23 mouse cellular contexts compared by ENCODE assay signal in the genomic region with DNA sequence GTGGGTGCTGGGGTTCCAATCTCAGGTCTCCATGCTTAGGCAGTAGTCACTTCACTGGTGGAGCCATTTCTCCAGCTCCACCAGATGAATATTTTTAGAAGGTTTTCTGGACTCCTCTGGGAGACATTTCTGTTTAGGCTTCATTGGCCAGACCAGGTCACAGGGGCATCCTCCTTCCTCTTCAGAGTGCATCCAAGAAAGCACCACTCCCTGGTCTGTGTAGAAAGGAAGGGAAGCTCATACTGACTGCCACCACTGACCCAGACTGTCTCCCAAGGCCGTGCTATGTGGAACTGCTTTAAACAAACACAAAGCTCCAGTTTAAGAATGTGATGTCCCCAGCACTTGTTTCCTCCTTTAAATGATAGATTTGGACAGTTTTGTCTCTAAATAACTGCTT. TPM values are rescaled to one million over a fixed set of nuclear protein-coding genes. Genes with fewer than 3 reads are reported as not detected.
A peak's percentile ranks its signal among the peaks of the same experiment; 100 is the strongest.
DNase-seq lines count a peak whose midpoint lies in the region; ATAC-seq and TF ChIP-seq lines count a peak whose summit lies in the region.
"Had no signal": no experiment of that assay in that cellular context is flagged by ENCODE, and none has a peak within 500 bp of the region (broad histone marks: within the 10 kb centered on the region; RNA-seq: fewer than 3 reads in every experiment).

No protein-coding gene starts in this region.

- no peaks in the 10 kb centered on the region for H3K27me3 ChIP-seq in heart, embryonic 10.5 days (ENCODE audit: insufficient read depth, poor library complexity, severe bottlenecking)
- H3K27me3 ChIP-seq in lung, postnatal 0 days (replicated peaks; ENCODE audit: insufficient read depth, low read length), result no peaks in the 10 kb centered on the region
- no peaks in the 10 kb centered on the region for H3K27me3 ChIP-seq in cerebellum, adult 2 months (ENCODE audit: control insufficient read depth, insufficient read depth, low read length)
- H3K27me3 ChIP-seq: CH12.LX; embryonic facial prominence, embryonic 12.5 days; heart, embryonic 12.5 days; midbrain, embryonic 13.5 days; neural tube, embryonic 13.5 days had no signal

- no peaks in the 10 kb centered on the region for H3K4me1 ChIP-seq in heart, embryonic 10.5 days
- no peaks in the 10 kb centered on the region for H3K4me1 ChIP-seq in lung, postnatal 0 days (ENCODE audit: insufficient read depth, low read depth, low read length)
- no peaks in the 10 kb centered on the region for H3K4me1 ChIP-seq in cerebellum, adult 2 months (ENCODE audit: control insufficient read depth, insufficient read depth, low read length)
- H3K4me1 ChIP-seq: embryonic facial prominence, embryonic 12.5 days; heart, embryonic 12.5 days; limb, embryonic 10.5 days; midbrain, embryonic 13.5 days; neural tube, embryonic 13.5 days had no signal

- no peak overlapping the region for H3K4me3 ChIP-seq in heart, embryonic 10.5 days
- H3K4me3 ChIP-seq in lung, postnatal 0 days (ENCODE audit: low read depth, low read length), result no peak overlapping the region
- no peak overlapping the region for H3K4me3 ChIP-seq in cerebellum, adult 2 months (replicated peaks; ENCODE audit: insufficient read depth, low read depth, low read length)
- H3K4me3 ChIP-seq: embryonic facial prominence, embryonic 12.5 days; erythroblast, embryonic 14.5 days; heart, embryonic 12.5 days; layer of hippocampus, adult 2 months; left cerebral cortex, adult 2 months; limb, embryonic 10.5 days; midbrain, embryonic 13.5 days; neural tube, embryonic 13.5 days had no signal

- H3K4me2 ChIP-seq in lung, postnatal 0 days (replicated peaks; ENCODE audit: low read depth, low read length), result no peak overlapping the region
- H3K4me2 ChIP-seq: embryonic facial prominence, embryonic 12.5 days; heart, embryonic 12.5 days; hindbrain, embryonic 14.5 days; liver, embryonic 11.5 days; lung, embryonic 14.5 days; midbrain, embryonic 13.5 days; neural tube, embryonic 13.5 days had no signal

- no peaks in the 10 kb centered on the region for H3K9me3 ChIP-seq in heart, embryonic 10.5 days
- H3K9me3 ChIP-seq in lung, postnatal 0 days (ENCODE audit: low read length), result no peaks in the 10 kb centered on the region
- H3K9me3 ChIP-seq: embryonic facial prominence, embryonic 12.5 days; limb, embryonic 10.5 days; midbrain, embryonic 13.5 days; neural tube, embryonic 13.5 days had no signal

- no peak for TF ChIP-seq EP300 in lung, postnatal 0 days (IDR thresholded peaks at IDR 0.05)

- WGBS in heart, embryonic 10.5 days, result 50% methylated on average over 1 of the region's 1 CpGs
- 14% methylated on average over 1 of the region's 1 CpGs for WGBS in lung, postnatal 0 days
- 74% methylated on average over 1 of the region's 1 CpGs for WGBS in cerebellum, adult 2 months

- no peak for TF ChIP-seq CTCF in lung, postnatal 0 days (IDR thresholded peaks at IDR 0.05)
- TF ChIP-seq CTCF in cerebellum, adult 2 months (IDR thresholded peaks at IDR 0.05; ENCODE audit: borderline replicate concordance, insufficient read depth, low read depth, low read length), result no peak

- DNase-seq in heart, adult 11 months, result peak; percentile 93
- no peak for DNase-seq in heart, embryonic 10.5 days (ENCODE audit: low spot score)
- peak; percentile 3 for DNase-seq in lung, postnatal 36 days
- DNase-seq in lung, postnatal 0 days (ENCODE audit: low spot score), result no peak
- DNase-seq in kidney, postnatal 10 days, result peak; percentile 50
- DNase-seq in testis, postnatal 10 days (ENCODE audit: low spot score), result no peak
- DNase-seq in cerebellum, adult 2 months, result no peak
- DNase-seq: cerebellum, adult 9-10 months; gastrocnemius, postnatal 10 days; lung, embryonic 14.5 days; thymus, postnatal 36 days had no signal

- H3K27ac ChIP-seq in heart, embryonic 10.5 days, result no peak overlapping the region
- no peak overlapping the region for H3K27ac ChIP-seq in lung, postnatal 0 days (ENCODE audit: low read length)
- no peak overlapping the region for H3K27ac ChIP-seq in cerebellum, adult 2 months (ENCODE audit: insufficient read depth, low read length)
- H3K27ac ChIP-seq: embryonic facial prominence, embryonic 12.5 days; hindbrain, embryonic 14.5 days; layer of hippocampus, adult 2 months; left cerebral cortex, adult 2 months; limb, embryonic 10.5 days; midbrain, embryonic 13.5 days; neural tube, embryonic 13.5 days had no signal

- TF ChIP-seq POLR2A in cerebellum, adult 2 months (IDR thresholded peaks at IDR 0.05; ENCODE audit: borderline replicate concordance, insufficient read depth, low read length), result no peak

- no peaks in the 10 kb centered on the region for H3K36me3 ChIP-seq in heart, embryonic 10.5 days
- no peaks in the 10 kb centered on the region for H3K36me3 ChIP-seq in lung, postnatal 0 days (ENCODE audit: insufficient read depth, low read length)
- H3K36me3 ChIP-seq: embryonic facial prominence, embryonic 12.5 days; heart, embryonic 12.5 days; limb, embryonic 10.5 days; midbrain, embryonic 13.5 days; neural tube, embryonic 13.5 days had no signal

- no peak for ATAC-seq in lung, postnatal 0 days
- ATAC-seq: forebrain, embryonic 14.5 days; midbrain, embryonic 13.5 days had no signal

- no peak overlapping the region for H3K9ac ChIP-seq in lung, postnatal 0 days (replicated peaks; ENCODE audit: low read depth)
- H3K9ac ChIP-seq: embryonic facial prominence, embryonic 12.5 days; heart, embryonic 12.5 days; hindbrain, embryonic 14.5 days; lung, embryonic 14.5 days; midbrain, embryonic 13.5 days; neural tube, embryonic 13.5 days had no signal

RNA-seq across cellular contexts. Expression of a gene that starts 29.3 kb away (rescaled TPM):
- polyA plus RNA-seq in heart, embryonic 10.5 days (2016; fragmentation: Nextera tagmentation; extraction: Ambion mirVana), result 10.6 and 14.9 TPM in 2 replicates
- polyA plus RNA-seq in lung, postnatal 0 days (2015; fragmentation: Nextera tagmentation; extraction: Ambion mirVana), result 1.9 and 3.0 TPM in 2 replicates
- 16.7 and 18.4 TPM in 2 replicates for polyA plus RNA-seq in cerebellum, adult 2 months (2012; rRNA removed)
- polyA plus RNA-seq: erythroblast, embryonic 14.5 days had no signal

RNA-seq across cellular contexts. Expression of a gene that starts 54.7 kb away (rescaled TPM):
- 7.7 and 8.0 TPM in 2 replicates for polyA plus RNA-seq in heart, embryonic 10.5 days (2016; fragmentation: Nextera tagmentation; extraction: Ambion mirVana)
- 10.6 and 12.9 TPM in 2 replicates for polyA plus RNA-seq in lung, postnatal 0 days (2015; fragmentation: Nextera tagmentation; extraction: Ambion mirVana)
- polyA plus RNA-seq in cerebellum, adult 2 months (2012; rRNA removed), result 75.3 and 78.7 TPM in 2 replicates

Comparison
In these comparisons a context has a peak if more than half of its experiments do, and no peak if none do; other contexts are left out.
1. DNase-seq: peak in heart, adult 11 months (single experiment), lung, postnatal 36 days (single experiment) and kidney, postnatal 10 days (single experiment); none in heart, embryonic 10.5 days (single experiment), lung, postnatal 0 days (single experiment), testis, postnatal 10 days (single experiment) and cerebellum, adult 2 months (0 of 2).